Mouse (Mus musculus): ENCODE data around the gene Lama4. TPM values are rescaled to one million over a fixed set of nuclear protein-coding genes. Genes with fewer than 3 reads are reported as not detected.

Lama4 gene
- polyA plus RNA-seq, 1 experiment, result 0.12 TPM

DNA sequence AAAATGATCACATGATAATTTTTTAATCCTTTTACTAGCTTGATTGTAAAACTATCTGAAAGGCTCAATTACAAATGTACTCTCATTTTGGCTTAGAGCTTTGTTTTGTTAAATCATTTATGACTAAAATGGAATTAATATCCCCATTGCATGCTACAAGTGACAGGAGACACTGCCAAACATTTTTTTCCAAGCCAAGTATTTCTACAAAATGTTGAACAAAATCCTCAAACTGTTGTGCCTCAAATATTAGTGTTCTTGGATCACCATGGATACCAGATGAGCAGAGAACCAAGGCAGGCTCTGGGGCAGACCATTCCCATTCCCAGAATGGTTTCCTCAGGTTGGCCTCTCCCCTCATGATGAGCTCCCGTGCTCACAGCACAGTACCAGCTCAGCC lies 79.8 kb downstream of the Lama4 start:
- no peak overlapping the region for H3K4me3 ChIP-seq (ENCODE audit: insufficient read depth, low read length)
- no peak overlapping the region for H3K27ac ChIP-seq (ENCODE audit: insufficient read depth, low read depth, low read length)
- TF ChIP-seq POLR2A (IDR thresholded peaks at IDR 0.05; ENCODE audit: borderline replicate concordance, low read depth, low read length) (no peak), CTCF (IDR thresholded peaks at IDR 0.05; ENCODE audit: low read depth, low read length) (no peak)
- H3K4me1 ChIP-seq (ENCODE audit: control insufficient read depth, insufficient read depth, low read length), result no peaks in the 10 kb centered on the region

DNA sequence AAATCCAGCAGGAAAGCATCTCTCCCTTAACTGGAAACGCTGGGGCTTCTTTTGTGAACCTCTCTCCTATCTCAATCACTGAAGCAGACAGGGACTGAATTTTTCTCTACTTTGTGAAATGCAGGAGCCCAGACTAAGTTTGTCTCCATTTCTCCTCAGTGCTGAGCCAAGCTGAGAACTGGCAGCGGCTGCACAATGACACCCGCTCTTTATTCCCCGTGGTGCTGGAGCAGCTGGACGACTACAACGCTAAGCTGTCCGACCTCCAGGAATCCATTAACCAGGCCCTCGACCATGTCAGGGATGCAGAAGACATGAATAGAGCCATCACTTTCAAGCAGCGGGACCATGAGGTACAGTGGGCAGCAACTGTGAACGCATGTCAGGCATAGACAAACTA lies 82.5 kb downstream of the Lama4 start:
- no peak overlapping the region for H3K27ac ChIP-seq (ENCODE audit: insufficient read depth, low read depth, low read length)
- no peak overlapping the region for H3K4me3 ChIP-seq (ENCODE audit: insufficient read depth, low read length)
- no peak for TF ChIP-seq POLR2A (IDR thresholded peaks at IDR 0.05; ENCODE audit: borderline replicate concordance, low read depth, low read length)
- TF ChIP-seq CTCF (IDR thresholded peaks at IDR 0.05; ENCODE audit: low read depth, low read length), result no peak
- no peaks in the 10 kb centered on the region for H3K4me1 ChIP-seq (ENCODE audit: control insufficient read depth, insufficient read depth, low read length)

DNA sequence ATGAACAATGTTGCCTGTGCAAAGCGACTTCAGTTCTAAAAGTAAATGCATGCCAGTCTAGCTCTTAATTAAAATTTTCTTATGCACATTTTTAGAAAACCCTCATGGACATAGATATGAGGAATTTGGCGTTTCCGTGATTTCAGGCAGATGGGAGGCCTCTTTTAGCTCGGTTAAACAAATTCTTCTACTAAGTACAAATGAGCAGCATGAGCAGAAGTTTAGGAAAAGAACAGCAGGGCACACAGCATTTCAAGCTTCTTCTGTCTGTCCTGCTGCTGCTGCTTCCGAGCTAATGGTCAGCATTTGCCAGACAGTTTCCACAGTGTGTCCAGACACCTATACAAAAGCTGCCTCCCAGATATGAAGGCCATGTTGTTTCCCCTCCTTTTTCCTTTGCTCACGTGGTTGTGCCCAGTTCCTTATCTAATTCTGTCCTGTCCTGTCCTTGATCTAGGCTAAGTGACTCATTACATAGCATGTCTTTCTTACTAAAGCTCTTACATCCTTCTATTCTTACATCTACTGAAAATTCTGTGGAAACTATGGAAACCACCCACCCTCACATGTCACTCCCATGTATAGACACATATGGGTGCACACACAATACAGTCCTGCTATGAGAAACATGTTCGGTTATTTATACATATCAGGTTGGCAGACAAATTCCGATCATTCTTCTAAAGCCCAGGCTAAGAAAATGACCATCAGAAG lies 84.4 kb downstream of the Lama4 start:
- no peak overlapping the region for H3K27ac ChIP-seq (ENCODE audit: insufficient read depth, low read depth, low read length)
- TF ChIP-seq CTCF (IDR thresholded peaks at IDR 0.05; ENCODE audit: low read depth, low read length) (no peak), POLR2A (IDR thresholded peaks at IDR 0.05; ENCODE audit: borderline replicate concordance, low read depth, low read length) (no peak)
- H3K4me3 ChIP-seq (ENCODE audit: insufficient read depth, low read length), result no peak overlapping the region
- no peaks in the 10 kb centered on the region for H3K4me1 ChIP-seq (ENCODE audit: control insufficient read depth, insufficient read depth, low read length)

DNA sequence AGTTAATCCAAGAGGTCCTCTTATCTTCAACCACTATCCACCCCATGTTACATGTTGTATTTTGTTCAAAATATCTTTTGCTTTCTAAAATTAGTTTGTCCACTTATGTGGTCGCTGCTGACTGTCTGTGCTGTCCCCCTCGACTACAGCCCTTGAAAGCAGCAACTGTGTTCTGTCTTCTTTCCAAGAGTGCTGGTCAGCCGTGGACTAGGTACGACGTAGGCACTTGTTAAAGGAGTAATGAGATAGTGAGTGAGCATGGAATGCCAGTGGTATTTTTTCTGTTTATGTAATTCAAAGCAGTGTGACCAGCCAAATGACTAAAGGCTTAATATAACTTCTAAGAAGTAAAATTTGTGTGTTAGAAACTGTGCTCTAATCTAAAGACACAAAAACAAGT lies 90.7 kb downstream of the Lama4 start:
- TF ChIP-seq CTCF (IDR thresholded peaks at IDR 0.05; ENCODE audit: low read depth, low read length) (no peak), POLR2A (IDR thresholded peaks at IDR 0.05; ENCODE audit: borderline replicate concordance, low read depth, low read length) (no peak)
- H3K4me1 ChIP-seq (ENCODE audit: control insufficient read depth, insufficient read depth, low read length), result no peaks in the 10 kb centered on the region

DNA sequence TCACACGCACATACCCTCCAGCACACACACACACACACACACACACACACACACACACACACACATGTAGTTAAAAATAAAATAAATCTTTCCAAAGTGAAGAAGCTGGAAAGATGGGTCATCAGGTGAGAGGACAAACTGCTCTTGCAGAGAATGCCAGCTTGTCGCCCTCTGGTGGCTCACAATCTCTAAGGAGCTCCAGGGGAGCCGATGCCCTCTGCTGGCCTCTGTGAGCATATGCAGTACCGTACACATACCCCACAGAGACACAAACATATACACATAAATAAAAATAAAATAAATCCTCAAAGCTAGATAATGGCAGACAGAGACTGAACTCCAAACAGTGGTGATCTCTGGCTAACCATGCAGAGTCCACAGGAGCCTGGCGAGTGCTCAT lies 99.4 kb downstream of the Lama4 start:
- TF ChIP-seq POLR2A (IDR thresholded peaks at IDR 0.05; ENCODE audit: borderline replicate concordance, low read depth, low read length), result no peak
- peak; percentile 65; the same call in 1 of the 2 replicates for TF ChIP-seq CTCF (IDR thresholded peaks at IDR 0.05; ENCODE audit: low read depth, low read length)
- H3K4me3 ChIP-seq (ENCODE audit: insufficient read depth, low read length), result no peak overlapping the region

More for the DNA sequence above, 90.7 kb downstream of the Lama4 start:
- Histone ChIP-seq H3K27ac (ENCODE audit: insufficient read depth, low read depth, low read length) (no peak overlapping the region), H3K4me3 (ENCODE audit: insufficient read depth, low read length) (no peak overlapping the region)

DNA sequence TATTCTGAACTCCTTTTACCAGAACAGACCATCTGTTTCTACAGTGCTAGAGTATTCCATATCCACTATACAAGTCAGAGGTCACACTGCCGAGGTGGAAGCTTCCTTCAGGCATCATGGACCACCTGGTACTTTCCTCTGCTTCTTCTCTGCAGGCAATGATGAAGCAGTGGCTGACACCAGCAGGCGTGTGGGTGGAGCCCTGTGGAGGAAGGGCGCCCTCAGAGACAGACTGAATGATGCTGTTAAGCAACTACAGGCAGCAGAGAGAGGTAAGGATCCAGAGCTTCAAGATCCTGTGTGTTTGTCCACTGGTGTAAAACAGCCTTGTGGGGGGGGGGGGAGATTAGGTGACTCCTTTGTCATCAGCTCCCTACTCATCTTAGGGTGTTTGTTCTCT lies 100.1 kb downstream of the Lama4 start:
- H3K4me3 ChIP-seq (ENCODE audit: insufficient read depth, low read length), result no peak overlapping the region
- TF ChIP-seq CTCF (IDR thresholded peaks at IDR 0.05; ENCODE audit: low read depth, low read length) (no peak), POLR2A (IDR thresholded peaks at IDR 0.05; ENCODE audit: borderline replicate concordance, low read depth, low read length) (no peak)
- no peak overlapping the region for H3K27ac ChIP-seq (ENCODE audit: insufficient read depth, low read depth, low read length)
- no peaks in the 10 kb centered on the region for H3K4me1 ChIP-seq (ENCODE audit: control insufficient read depth, insufficient read depth, low read length)

More for the DNA sequence above, 99.4 kb downstream of the Lama4 start:
- Histone ChIP-seq H3K4me1 (ENCODE audit: control insufficient read depth, insufficient read depth, low read length) (no peaks in the 10 kb centered on the region), H3K27ac (ENCODE audit: insufficient read depth, low read depth, low read length) (no peak overlapping the region)

DNA sequence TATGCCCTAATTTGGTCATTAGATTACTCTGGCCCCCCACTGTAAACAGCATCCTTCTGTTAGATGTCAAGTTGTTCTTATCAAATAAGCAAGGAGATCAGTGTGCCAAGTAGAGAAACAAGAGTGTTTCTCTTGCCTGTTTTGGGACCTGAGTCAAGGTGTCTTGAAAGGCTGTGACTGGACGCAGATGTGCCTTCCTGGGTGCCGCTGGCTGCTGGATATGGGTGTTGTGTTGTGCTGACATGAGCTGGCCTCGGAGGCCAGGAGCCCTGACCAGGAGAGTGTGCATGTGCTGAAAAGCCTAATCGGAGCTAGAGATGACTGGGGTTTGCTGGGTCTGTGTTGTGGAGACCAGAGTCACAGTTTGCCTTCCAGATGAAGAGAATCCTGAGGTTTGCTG lies 100.7 kb downstream of the Lama4 start:
- TF ChIP-seq POLR2A (IDR thresholded peaks at IDR 0.05; ENCODE audit: borderline replicate concordance, low read depth, low read length) (no peak), CTCF (IDR thresholded peaks at IDR 0.05; ENCODE audit: low read depth, low read length) (no peak)
- Histone ChIP-seq H3K4me3 (ENCODE audit: insufficient read depth, low read length) (no peak overlapping the region), H3K27ac (ENCODE audit: insufficient read depth, low read depth, low read length) (no peak overlapping the region), H3K4me1 (ENCODE audit: control insufficient read depth, insufficient read depth, low read length) (no peaks in the 10 kb centered on the region)

DNA sequence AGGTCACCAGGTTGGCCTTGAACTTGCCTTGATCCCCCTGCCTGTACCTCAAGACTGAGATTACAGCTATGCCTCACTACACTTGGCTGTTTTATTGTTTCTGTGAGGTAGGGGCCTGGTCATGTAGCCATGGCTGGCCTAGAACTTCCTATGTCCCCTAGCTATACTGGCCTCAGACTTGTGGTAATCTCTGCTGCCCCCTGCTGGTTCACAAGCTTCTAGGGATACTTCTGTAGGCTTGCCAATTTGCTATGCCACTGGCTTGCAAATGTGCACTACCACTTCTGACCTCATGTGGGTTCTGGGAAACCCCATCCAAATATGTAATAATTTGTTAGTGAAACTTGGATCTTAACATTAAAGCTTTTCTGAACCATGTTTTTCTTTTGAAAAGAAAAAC lies 101.6 kb downstream of the Lama4 start:
- TF ChIP-seq POLR2A (IDR thresholded peaks at IDR 0.05; ENCODE audit: borderline replicate concordance, low read depth, low read length) (no peak), CTCF (IDR thresholded peaks at IDR 0.05; ENCODE audit: low read depth, low read length) (peak; percentile 51)
- H3K4me1 ChIP-seq (ENCODE audit: control insufficient read depth, insufficient read depth, low read length), result no peaks in the 10 kb centered on the region
- no peak overlapping the region for H3K27ac ChIP-seq (ENCODE audit: insufficient read depth, low read depth, low read length)
- no peak overlapping the region for H3K4me3 ChIP-seq (ENCODE audit: insufficient read depth, low read length)

DNA sequence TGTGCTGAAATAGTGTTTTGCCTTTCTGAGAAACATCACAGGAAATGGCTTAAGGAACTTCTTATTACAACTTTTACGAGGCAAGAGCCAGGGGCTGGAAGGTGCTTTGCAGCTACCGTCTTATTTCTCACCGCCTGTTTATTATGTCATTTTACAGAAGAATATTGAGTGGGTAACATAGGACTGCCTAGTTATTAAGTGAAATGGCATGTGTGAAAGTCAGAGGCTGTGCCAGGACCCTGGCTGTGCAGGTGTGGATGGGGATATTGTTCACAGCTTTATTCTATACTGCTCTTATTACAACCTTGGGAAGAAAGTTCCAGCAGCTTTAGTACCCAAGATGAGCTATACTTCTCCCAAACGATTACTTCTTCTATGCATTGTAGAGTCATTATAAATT lies 106.7 kb downstream of the Lama4 start:
- no peaks in the 10 kb centered on the region for H3K4me1 ChIP-seq (ENCODE audit: control insufficient read depth, insufficient read depth, low read length)
- no peak for TF ChIP-seq CTCF (IDR thresholded peaks at IDR 0.05; ENCODE audit: low read depth, low read length)
- no peak for TF ChIP-seq POLR2A (IDR thresholded peaks at IDR 0.05; ENCODE audit: borderline replicate concordance, low read depth, low read length)

DNA sequence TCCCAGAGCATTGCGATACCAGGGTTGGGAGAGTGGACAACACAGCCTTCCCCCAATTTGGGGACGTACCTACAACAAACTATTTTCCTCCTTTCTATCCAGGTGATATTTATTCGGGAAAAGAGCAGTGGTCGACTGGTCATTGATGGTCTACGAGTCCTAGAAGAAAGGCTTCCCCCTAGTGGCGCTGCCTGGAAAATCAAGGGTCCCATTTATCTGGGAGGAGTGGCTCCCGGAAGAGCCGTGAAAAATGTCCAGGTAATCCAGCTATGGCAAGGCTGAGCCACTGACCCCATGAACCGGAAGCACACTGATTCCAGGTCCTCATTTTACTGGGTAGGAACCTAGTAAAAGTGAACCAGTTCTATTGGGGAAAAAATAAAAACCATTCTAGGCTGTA lies 131.7 kb downstream of the Lama4 start:
- H3K4me1 ChIP-seq (ENCODE audit: control insufficient read depth, insufficient read depth, low read length), result no peaks in the 10 kb centered on the region
- no peak overlapping the region for H3K4me3 ChIP-seq (ENCODE audit: insufficient read depth, low read length)
- H3K27ac ChIP-seq (ENCODE audit: insufficient read depth, low read depth, low read length), result no peak overlapping the region
- TF ChIP-seq POLR2A (IDR thresholded peaks at IDR 0.05; ENCODE audit: borderline replicate concordance, low read depth, low read length), result no peak
- TF ChIP-seq CTCF (IDR thresholded peaks at IDR 0.05; ENCODE audit: low read depth, low read length), result peak; percentile 42; the same call in 1 of the 2 replicates

More for the DNA sequence above, 106.7 kb downstream of the Lama4 start:
- Histone ChIP-seq H3K27ac (ENCODE audit: insufficient read depth, low read depth, low read length) (no peak overlapping the region), H3K4me3 (ENCODE audit: insufficient read depth, low read length) (no peak overlapping the region)
